Mouse (Mus musculus) heart, embryonic 14.5 days (tissue): ENCODE measurements at regions not wholly inside any gene's neighbourhood (a gene's known extent, or its start where the extent isn't known, plus 50 kb on each side); places are given as distances from the start of the nearest gene placed in this dataset.

Source experiments
- ATAC-seq: fragments of 200-750 bp; cut with Nextera tagmentation; 2 replicates; pipeline ENCODE4 v1.8.0; 2017; ENCODE audit warnings: low read depth, moderate TSS enrichment; ENCODE audit not compliant: insufficient number of reproducible peaks, insufficient read depth, low FRiP score
- H3K27ac ChIP-seq, 2 experiments: fragments of 200-500 bp in 1 of 2; fragments of 300-500 bp in 1 of 2; sonication (generic) in 1 of 2; replicated peaks in 1 of 2; 2 replicates each; pipeline ENCODE4 v1.5.1; 2012 to 2014; ENCODE audit warnings: low read depth in 2 of 2, low read length in 2 of 2, control low read depth in 1 of 2, mild to moderate bottlenecking in 1 of 2, mixed read lengths in 1 of 2; ENCODE audit not compliant: control insufficient read depth in 1 of 2, insufficient read depth in 1 of 2
- H3K27me3 ChIP-seq: fragments of 300-500 bp; sonication (generic); 2 replicates; pipeline ENCODE4 v1.6.1; 2014; ENCODE audit warnings: mild to moderate bottlenecking, low read length, control low read depth; ENCODE audit not compliant: control insufficient read depth, insufficient read depth
- H3K36me3 ChIP-seq: fragments of 300-500 bp; sonication (generic); 2 replicates; pipeline ENCODE4 v1.6.1; 2014; ENCODE audit warnings: mild to moderate bottlenecking, control low read depth, low read length, mixed read lengths; ENCODE audit not compliant: control insufficient read depth, insufficient read depth
- H3K4me1 ChIP-seq, 2 experiments: fragments of 200-500 bp in 1 of 2; fragments of 300-500 bp in 1 of 2; sonication (generic) in 1 of 2; 2 replicates each; pipeline ENCODE4 v1.6.1; 2012 to 2014; ENCODE audit warnings: low read length in 2 of 2, control low read depth in 1 of 2, mixed read lengths in 1 of 2; ENCODE audit not compliant: control insufficient read depth in 2 of 2, insufficient read depth in 2 of 2
- H3K4me2 ChIP-seq: fragments of 300-500 bp; sonication (generic); 2 replicates; pipeline ENCODE4 v1.6.1; 2014; ENCODE audit warnings: mild to moderate bottlenecking, low read length
- H3K4me3 ChIP-seq, 2 experiments: fragments of 200-500 bp in 1 of 2; fragments of 300-500 bp in 1 of 2; sonication (generic) in 1 of 2; 2 replicates each; pipeline ENCODE4 v1.5.1; 2012 to 2014; ENCODE audit warnings: low read length in 2 of 2, mild to moderate bottlenecking in 2 of 2, control low read depth in 1 of 2, low read depth in 1 of 2, moderate library complexity in 1 of 2; ENCODE audit not compliant: control insufficient read depth in 1 of 2, insufficient read depth in 1 of 2
- H3K9ac ChIP-seq: fragments of 300-500 bp; sonication (generic); 2 replicates; pipeline ENCODE4 v1.6.1; 2014; ENCODE audit warnings: mild to moderate bottlenecking, low read length
- H3K9me3 ChIP-seq: fragments of 300-500 bp; sonication (generic); 2 replicates; pipeline ENCODE4 v1.6.1; 2016; ENCODE audit warnings: low read length, control low read depth; ENCODE audit not compliant: control insufficient read depth
- WGBS: fragments of 180-500 bp; shearing (Covaris S2); extraction: QIAGEN DNeasy Blood & Tissue Kit; methylation state at CpG from one replicate; pipeline ENCODE4 v1.1.7; 2014; 5-methylcytosine and 5-hydroxymethylcytosine counted together

DNA sequence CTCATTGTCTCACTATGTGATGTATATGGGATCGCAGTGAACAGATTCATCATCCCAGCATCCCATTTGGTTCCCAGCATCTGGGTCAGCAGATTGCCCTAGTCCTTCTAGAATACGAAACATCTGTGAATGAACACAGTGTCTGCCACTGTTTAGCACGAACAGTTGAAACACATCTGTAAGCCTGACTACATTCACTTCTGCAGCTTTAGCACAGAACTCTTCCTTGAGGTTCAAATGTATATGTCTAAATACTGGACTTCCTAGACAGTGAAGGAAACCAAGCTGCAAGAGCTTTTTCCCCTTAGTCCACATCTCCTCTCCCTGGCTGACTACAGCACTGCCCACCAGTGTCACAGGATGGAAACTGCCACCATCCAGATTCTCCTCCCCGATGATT lies 283.0 kb upstream of the Tle4 start:
- peaks cover 13% of the 10 kb centered on the region for H3K27me3 ChIP-seq
- H3K27ac ChIP-seq: no peak overlapping the region
- peaks cover 3 to 12% of the 10 kb centered on the region in 2 experiments; a peak in 2 of 4 replicates for H3K4me1 ChIP-seq
- H3K36me3 ChIP-seq: no peaks in the 10 kb centered on the region
- H3K9me3 ChIP-seq: no peaks in the 10 kb centered on the region
- ATAC-seq: no peak
- no peak overlapping the region for H3K9ac ChIP-seq
- 92% methylated on average over 4 of the region's 4 CpGs for WGBS
- H3K4me2 ChIP-seq: no peak overlapping the region
- H3K4me3 ChIP-seq: no peak overlapping the region

DNA sequence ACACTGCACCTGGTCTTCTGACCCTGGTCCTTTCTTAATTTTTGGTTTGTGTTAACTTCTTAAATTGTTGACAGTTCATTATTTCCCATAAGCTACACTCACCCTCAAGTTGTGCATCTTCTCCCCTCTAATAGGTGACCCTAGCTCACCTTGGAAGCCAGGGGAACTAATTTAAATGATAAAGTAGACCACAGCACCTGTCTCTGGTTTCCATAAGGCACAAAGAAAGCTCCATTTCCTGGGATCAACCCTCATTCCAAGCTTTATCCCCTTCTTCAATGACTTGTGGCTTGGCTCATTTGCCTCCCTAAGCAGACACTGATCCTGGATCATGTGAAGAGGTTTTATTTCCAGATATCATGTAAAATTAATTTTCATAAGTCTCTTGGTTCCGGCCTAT lies 276.1 kb upstream of the Tle4 start:
- Histone ChIP-seq H3K4me1 (no peaks in the 10 kb centered on the region), H3K9me3 (no peaks in the 10 kb centered on the region), H3K27ac (no peak overlapping the region), H3K36me3 (no peaks in the 10 kb centered on the region), H3K9ac (no peak overlapping the region), H3K4me3 (no peak overlapping the region), H3K27me3 (no peaks in the 10 kb centered on the region), H3K4me2 (no peak overlapping the region)
- 89% methylated on average over 1 of the region's 1 CpGs for WGBS
- no peak for ATAC-seq

DNA sequence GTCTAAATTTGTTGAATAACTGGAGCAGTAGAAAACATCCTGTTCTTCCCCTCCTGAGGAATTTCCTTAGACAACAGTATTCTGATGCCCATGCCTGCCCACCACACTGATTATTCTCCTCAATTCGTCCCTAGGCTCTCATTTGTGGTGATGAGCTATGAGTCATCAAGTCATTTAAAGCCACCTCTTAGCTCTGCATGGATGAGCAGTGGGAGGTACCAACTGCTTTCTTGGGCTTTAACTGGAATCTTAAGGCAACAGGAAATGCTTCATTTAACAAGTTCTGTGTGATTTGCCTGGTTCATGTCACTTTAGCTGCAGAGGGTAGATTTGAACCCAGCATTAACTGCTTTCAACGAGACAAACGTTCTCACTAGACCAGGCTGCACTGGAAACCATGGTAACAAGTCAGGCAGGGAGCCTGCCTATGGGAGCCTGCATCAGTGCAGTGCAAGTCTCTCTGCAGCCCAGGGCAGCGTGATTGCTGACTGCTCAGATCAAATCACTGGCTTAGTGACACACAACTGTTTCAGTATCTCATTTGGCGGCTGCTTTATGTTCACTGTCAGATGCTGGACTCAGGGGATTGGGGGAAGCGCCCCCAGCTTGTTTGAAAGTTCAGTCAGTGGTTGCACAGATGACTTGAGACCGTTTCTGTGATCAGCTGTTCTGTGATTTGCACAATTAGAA lies 273.5 kb upstream of the Tle4 start:
- H3K4me3 ChIP-seq: no peak overlapping the region
- no peaks in the 10 kb centered on the region for H3K27me3 ChIP-seq
- H3K4me2 ChIP-seq: no peak overlapping the region
- no peak for ATAC-seq
- H3K9me3 ChIP-seq: no peaks in the 10 kb centered on the region
- no peak overlapping the region for H3K27ac ChIP-seq
- 17% methylated on average over 7 of the region's 7 CpGs for WGBS
- no peaks in the 10 kb centered on the region for H3K4me1 ChIP-seq
- H3K9ac ChIP-seq: no peak overlapping the region
- no peaks in the 10 kb centered on the region for H3K36me3 ChIP-seq

DNA sequence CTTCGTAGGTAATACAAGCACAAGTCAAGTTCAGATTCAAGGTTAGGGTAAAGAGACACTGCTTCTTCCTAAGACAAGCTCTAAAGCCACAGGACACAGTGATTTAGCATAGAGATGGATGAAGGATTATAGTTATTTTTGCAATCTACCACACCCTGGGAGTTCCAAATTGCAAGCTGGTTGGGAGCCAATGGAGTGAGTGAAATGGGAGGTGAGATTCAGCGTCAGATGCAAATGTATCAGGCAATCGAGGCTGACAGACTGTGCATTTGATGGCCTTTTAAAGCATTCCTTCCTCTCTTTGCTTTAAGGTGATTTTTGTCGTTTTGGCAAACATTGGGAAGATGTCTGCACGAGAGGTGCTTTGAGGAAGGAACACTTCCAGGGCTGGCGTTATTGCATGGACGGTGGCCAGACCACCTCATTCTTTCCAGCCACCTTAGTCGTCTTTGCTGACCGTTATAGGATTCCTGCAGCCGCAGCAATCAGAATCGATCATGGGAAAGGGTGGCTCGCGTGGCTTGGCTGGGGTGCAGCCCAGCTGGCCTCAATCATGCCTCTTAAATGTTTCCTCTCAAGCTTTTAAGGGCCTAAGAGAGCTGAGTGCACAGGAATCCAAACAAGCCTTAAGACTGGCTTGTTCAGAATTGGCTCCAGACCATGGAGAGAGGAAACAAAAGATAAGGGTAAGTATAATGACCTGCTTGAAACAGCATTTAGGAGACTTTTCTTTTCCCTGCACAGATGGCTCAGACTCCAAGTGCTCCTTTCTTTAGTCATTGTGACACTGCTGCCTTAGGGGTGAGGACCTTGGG lies 265.0 kb upstream of the Tle4 start:
- WGBS: 36% methylated on average over 13 of the region's 13 CpGs
- Histone ChIP-seq H3K36me3 (no peaks in the 10 kb centered on the region), H3K4me3 (no peak overlapping the region), H3K9ac (no peak overlapping the region), H3K4me2 (no peak overlapping the region), H3K4me1 (peaks cover 0 to 3% of the 10 kb centered on the region in 2 experiments; a peak in 1 of 4 replicates), H3K27me3 (no peaks in the 10 kb centered on the region; the same call in 1 of the 2 replicates), H3K27ac (no peak overlapping the region), H3K9me3 (peaks cover 9% of the 10 kb centered on the region; the same call in 1 of the 2 replicates)
- ATAC-seq: no peak

DNA sequence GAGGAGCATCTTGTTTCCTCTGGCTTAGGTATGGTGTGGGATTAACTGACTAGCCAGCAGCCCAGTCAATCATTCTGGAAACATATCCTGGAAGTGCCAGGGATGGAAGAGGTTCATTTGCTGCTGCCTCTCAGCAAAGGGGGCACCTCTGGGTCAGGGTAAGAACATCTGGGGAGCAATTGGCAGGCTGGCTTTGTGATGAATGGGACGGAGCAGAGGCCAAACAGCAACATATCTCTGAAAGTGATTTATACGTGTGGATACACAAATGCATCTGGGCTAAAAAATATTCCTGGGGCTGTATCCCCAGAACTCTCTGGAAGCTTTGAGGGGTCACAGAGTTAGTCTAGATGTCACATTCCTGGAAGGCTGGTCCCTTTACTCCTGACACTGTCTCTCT lies 257.2 kb upstream of the Tle4 start:
- Histone ChIP-seq H3K4me2 (no peak overlapping the region), H3K36me3 (no peaks in the 10 kb centered on the region), H3K27me3 (no peaks in the 10 kb centered on the region), H3K9ac (no peak overlapping the region), H3K27ac (no peak overlapping the region), H3K4me3 (no peak overlapping the region), H3K4me1 (no peaks in the 10 kb centered on the region), H3K9me3 (peaks cover 5% of the 10 kb centered on the region; the same call in 1 of the 2 replicates)
- ATAC-seq: no peak
- WGBS: 72% methylated on average over 2 of the region's 2 CpGs

DNA sequence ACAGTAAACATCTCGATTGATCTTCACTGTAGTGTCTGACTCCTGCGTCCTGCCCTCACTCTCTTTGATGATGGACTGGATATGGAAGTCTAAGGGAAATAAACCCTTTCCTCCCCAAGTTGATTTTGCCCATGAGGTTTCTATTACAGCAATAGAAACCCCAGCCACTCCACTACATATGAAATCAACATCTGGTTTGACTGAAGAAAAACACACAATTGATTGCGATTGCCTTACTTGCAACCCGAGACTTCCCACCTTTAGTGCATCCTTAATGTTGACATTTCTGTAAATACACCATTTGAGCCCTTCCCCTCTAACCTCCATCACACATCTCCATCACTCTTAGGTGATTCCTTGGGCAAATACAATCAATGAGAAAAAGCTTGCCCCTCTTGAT lies 255.6 kb upstream of the Tle4 start:
- H3K27me3 ChIP-seq: no peaks in the 10 kb centered on the region
- H3K4me3 ChIP-seq: no peak overlapping the region
- no peaks in the 10 kb centered on the region for H3K36me3 ChIP-seq
- no peaks in the 10 kb centered on the region for H3K4me1 ChIP-seq
- no peak overlapping the region for H3K27ac ChIP-seq
- H3K4me2 ChIP-seq: no peak overlapping the region
- no peak for ATAC-seq
- H3K9me3 ChIP-seq: no peaks in the 10 kb centered on the region
- 70% methylated on average over 4 of the region's 4 CpGs for WGBS
- H3K9ac ChIP-seq: no peak overlapping the region

DNA sequence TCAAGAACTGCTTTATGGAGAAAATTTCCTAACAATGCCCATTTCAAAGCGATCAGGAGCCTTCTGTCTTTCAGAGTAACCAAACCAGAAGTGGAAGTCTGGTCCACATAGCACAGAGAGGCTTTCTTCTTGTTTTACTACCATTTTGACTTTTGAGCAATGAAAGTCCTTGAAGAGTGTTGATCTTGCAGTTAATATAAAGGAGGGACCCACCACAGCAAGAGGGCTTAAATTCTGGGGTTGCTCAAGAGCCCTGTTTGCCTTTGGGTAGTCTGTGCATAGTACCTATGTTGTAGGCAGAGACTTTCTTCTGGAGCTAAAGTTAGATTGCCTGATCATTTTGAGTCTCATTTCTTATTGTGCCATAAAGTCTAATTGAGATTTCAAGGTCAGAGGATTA lies 251.7 kb upstream of the Tle4 start:
- WGBS: 80% methylated on average over 1 of the region's 1 CpGs
- no peak for ATAC-seq
- no peak overlapping the region for H3K4me3 ChIP-seq

More for the DNA sequence above, 251.7 kb upstream of the Tle4 start:
- no peak overlapping the region for H3K9ac ChIP-seq
- no peak overlapping the region for H3K4me2 ChIP-seq
- H3K27me3 ChIP-seq: no peaks in the 10 kb centered on the region
- H3K36me3 ChIP-seq: no peaks in the 10 kb centered on the region
- H3K4me1 ChIP-seq: no peaks in the 10 kb centered on the region
- H3K27ac ChIP-seq: no peak overlapping the region
- no peaks in the 10 kb centered on the region for H3K9me3 ChIP-seq
